Mouse (Mus musculus): ENCODE results near the gene Mgll. TPM values are rescaled to one million over a fixed set of nuclear protein-coding genes. Genes with fewer than 3 reads are reported as not detected.

Gene Mgll
- total RNA-seq, 2 experiments from 2014 or later = 178 to 182 TPM

DNA sequence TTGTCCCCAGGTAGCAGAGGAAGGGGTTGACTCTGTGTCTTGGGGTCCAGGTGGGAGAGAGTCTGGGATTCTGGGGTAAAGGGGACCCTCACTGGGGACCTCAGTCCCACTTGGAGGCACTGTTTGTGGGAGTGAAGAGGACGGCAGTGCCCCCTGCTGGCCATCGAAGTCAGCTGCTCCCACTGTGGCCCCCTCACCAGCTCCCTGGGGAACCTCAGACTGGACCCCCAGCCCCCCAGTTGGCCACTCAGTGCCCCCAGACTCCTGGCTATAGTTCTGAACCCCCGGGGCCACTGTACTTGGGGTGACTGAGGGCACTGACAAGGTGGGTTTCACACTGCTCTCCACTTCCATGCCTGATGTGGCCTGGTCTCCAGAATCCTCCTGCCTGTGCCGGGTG is 125.1 kb downstream of the Mgll start:
- peak; percentile 78 for TF ChIP-seq CTCF (conservative IDR thresholded peaks at IDR 0.05)
- DNase-seq (ENCODE audit: low spot score in 2 of 2) = no peak
- no peak overlapping the region for H3K27ac ChIP-seq
- no peak overlapping the region for H3K4me3 ChIP-seq

DNA sequence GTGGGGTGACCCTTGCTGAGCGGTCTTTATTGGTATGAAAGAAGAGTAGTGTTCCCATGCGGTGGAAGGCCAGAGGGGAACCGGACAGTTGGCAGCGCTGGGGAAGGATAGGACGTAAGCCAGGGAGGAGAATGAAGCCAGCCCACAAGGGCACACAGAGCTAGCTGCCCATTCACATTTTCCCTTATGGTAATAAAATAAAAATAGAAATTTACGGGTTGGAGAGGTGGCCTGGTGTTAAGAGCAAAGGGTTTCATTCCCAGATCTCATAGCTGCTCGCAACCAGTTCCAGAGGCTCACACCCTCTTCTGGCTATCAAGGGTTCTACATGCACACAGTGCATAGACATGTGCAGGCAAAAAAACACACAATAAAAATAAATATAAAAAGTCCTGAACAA is 125.8 kb downstream of the Mgll start:
- TF ChIP-seq CTCF (conservative IDR thresholded peaks at IDR 0.05) = peak; percentile 56
- DNase-seq (ENCODE audit: low spot score in 2 of 2) = no peak
- H3K27ac ChIP-seq = no peak overlapping the region
- H3K4me3 ChIP-seq = no peak overlapping the region

DNA sequence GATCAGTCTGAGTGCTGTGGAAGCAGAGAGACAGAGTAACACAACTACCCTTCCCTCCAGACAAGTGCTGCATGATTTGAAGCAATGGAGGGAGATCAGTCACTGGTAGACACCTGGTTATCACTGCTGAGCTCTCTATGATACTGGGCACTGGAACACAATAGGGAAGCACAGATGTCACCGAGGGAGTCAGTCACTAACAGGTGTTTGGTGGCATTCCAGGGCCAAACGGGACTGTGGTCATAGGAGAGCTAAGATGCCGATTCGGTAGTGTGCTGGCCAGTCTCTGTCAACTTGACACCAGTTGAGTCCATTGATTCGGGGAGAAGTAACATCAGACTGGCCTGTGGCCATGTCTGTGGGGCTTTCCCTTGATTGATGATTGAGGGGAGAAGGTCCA is 130.3 kb downstream of the Mgll start:
- Histone ChIP-seq H3K27ac (no peak overlapping the region), H3K4me3 (no peak overlapping the region)
- TF ChIP-seq CTCF (conservative IDR thresholded peaks at IDR 0.05) = no peak
- DNase-seq (ENCODE audit: low spot score in 2 of 2) = no peak

DNA sequence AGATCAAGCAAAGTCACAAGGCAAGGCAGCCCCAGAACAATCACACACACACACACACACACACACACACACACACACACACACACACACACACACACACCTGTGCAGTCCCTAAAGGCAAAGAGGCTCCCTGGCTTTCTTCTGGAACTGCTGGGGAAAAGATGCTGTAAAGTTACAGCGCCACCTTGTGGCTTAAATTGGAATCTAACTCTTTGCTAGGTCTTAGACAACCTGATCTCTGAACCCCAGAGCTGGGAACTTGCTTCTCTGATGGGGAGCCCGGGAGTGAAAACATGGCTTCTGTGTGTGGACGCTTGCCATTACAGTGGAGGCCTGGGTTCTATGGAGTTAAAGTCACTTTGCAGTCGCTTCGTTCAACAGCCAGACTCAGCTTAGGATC is 131.4 kb downstream of the Mgll start:
- no peak overlapping the region for H3K4me3 ChIP-seq
- peak; percentile 78 for TF ChIP-seq CTCF (conservative IDR thresholded peaks at IDR 0.05)
- no peak overlapping the region for H3K27ac ChIP-seq
- peak; percentile 52 to 79 for DNase-seq (ENCODE audit: low spot score in 2 of 2)

DNA sequence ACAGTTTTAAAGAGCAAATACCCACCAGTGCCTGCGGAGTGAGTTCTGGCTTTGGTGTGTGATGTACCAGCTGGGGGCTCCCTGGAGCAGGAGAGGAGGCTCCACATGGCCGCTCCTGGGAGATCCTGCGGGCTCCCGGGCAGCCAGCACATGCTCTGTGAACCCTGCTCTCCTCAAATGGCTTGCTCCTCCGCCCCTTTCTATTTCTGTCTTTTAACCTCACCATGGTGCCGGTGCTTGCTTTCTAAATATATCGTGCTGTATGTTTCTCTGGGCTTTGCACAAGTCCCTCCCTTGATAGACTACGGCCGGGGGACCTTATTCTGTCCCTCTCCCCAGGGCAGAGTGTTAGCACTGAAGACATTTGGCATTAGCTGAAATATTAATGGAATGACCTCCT is 133.0 kb downstream of the Mgll start:
- Histone ChIP-seq H3K27ac (no peak overlapping the region), H3K4me3 (no peak overlapping the region)
- DNase-seq (ENCODE audit: low spot score in 2 of 2) = no peak
- peak; percentile 61 for TF ChIP-seq CTCF (conservative IDR thresholded peaks at IDR 0.05)

DNA sequence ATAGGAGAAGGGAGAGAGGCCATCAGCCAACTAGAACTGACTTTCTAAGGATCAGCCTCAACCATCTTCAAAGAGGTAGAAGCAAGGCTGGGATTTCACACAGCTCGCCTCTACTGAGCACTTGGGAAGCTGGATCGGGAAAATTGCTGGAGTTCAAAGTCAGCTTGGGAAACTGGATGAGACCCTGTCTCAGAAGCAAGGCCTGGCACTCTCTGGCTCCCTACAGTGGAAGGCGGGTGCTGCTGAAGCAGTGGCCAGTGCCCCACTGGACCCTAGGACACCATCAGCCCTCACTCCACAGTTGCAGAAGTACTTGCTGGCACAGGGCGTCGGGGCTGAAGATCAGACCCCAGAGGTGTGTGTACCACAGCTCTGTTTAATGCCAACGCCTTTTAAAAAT is 133.6 kb downstream of the Mgll start:
- H3K4me3 ChIP-seq = no peak overlapping the region
- no peak for TF ChIP-seq CTCF (conservative IDR thresholded peaks at IDR 0.05)
- no peak for DNase-seq (ENCODE audit: low spot score in 2 of 2)
- H3K27ac ChIP-seq = no peak overlapping the region

DNA sequence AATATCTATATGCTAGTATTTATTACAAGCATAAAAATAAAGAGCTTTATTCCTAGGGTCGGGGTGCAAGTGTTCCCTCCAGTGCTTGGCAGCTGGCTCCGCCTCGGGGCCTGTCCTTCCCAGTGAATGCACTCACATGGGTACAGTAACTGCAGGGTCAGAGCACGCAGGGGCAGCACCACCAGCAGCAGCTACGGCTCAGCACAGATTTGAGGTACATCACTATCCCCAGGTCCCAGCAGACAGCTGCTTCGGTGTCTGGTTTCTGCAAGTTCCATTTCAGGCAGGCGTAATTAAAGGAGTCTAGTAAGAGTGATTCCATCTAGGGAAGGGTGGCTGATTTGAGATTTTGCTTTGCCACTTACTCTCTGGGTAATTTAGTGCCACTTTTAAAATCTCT is 134.1 kb downstream of the Mgll start:
- no peak overlapping the region for H3K27ac ChIP-seq
- no peak for TF ChIP-seq CTCF (conservative IDR thresholded peaks at IDR 0.05)
- H3K4me3 ChIP-seq = no peak overlapping the region
- DNase-seq (ENCODE audit: low spot score in 2 of 2) = no peak

DNA sequence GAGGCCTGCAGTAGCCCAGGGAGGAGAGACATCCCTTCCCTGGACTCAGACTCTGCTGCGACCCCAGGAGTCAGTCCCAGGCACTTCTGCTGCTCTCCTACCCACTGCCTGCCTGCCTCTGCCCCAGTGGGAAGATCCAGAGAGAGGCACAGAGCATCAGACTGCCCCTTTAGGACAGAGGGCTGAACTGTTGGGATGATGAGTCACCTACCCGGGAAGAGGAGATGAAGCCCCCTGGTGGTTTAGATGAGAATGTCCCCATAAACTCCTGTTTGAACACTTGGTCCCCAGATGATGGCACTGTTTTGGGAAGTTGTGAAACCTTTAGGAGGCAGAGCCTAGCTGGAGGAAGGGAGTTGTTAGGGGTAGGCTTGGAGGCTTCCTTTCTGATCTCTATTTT is 136.7 kb downstream of the Mgll start:
- DNase-seq (ENCODE audit: low spot score in 2 of 2) = peak; percentile 39 to 40
- Histone ChIP-seq H3K27ac (no peak overlapping the region), H3K4me3 (no peak overlapping the region)
- peak; percentile 79 for TF ChIP-seq CTCF (conservative IDR thresholded peaks at IDR 0.05)

DNA sequence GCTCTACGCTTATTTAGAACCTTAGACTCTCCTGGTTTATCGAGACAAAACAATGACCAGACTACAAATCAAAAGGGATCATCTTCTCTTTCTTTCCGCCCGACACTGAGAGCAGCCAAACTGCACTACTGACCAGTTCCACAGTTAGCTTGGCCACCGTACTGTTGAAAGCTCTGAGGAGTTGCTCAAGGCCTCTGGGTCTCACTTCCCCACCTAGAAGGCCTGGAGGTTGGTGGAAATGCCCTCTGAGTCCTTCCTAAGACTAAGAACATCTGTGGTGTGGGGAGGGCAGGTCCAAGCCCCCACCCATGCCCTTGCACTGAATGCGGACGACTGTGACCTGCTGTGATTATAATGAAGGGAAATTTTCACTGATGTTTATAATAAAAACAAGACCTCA is 141.5 kb downstream of the Mgll start:
- no peak for DNase-seq (ENCODE audit: low spot score in 2 of 2)
- no peak overlapping the region for H3K4me3 ChIP-seq
- TF ChIP-seq CTCF (conservative IDR thresholded peaks at IDR 0.05) = no peak
- H3K27ac ChIP-seq = no peak overlapping the region

DNA sequence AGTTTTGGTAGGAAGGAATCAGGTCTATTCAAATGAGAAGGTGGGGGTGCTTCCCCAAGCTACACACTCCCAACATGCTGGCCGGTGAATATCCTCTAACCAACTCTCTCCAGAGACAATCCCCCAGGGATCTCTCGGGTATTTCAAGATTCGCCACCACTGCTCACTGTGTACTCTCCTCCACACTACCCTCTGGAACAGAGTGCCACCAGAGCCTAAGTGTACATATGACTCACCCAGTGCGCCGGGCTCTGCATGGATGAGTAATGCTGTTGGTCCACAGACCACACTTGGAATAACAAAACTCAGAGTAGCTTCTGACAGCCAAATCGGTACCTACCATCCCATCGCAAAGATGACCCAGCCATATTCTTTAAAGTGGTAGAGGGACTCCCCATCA is 145.2 kb downstream of the Mgll start:
- no peak for TF ChIP-seq CTCF (conservative IDR thresholded peaks at IDR 0.05)
- Histone ChIP-seq H3K4me3 (no peak overlapping the region), H3K27ac (no peak overlapping the region)
- DNase-seq (ENCODE audit: low spot score in 2 of 2) = no peak

DNA sequence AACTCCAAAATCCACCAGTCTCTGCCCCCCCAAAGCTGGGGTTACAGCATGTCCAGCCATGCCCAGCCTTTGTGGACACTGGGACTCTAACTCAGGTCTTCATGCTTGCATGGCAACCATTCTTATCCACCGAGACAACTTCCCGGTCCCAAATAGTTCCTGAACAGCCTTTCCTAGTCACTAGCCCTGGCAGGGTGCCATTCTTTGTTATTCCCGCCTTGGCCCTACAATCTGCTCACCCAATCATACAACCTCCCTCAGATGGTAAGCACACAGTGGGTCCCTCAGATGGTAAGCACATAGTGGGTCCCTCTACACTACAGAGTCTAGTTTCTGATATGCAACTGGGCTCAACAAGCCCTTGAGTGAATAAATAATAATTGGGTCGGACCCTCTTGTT is 146.4 kb downstream of the Mgll start:
- peak in 1 of 2 experiments; percentile 32 for DNase-seq (ENCODE audit: low spot score in 2 of 2)
- Histone ChIP-seq H3K4me3 (no peak overlapping the region), H3K27ac (no peak overlapping the region)
- no peak for TF ChIP-seq CTCF (conservative IDR thresholded peaks at IDR 0.05)

DNA sequence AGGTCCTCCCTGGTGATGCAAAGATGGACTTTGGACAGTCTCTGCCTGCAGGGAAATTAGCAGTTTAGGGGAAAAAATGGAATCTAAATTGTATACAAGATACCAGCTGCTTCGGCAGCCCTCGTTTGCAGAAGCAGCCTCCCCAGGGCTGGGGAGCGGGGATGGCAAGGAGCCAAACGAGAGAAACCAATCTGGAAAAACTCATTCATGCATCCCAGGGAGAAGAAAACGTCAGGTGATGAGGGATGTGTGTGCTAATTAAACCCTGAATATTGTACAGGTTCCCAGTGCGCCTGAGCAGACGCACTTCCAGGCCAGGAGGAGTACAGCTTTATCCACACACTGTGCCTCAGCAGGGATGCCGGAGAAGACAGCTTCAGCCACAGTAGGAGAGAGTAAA is 147.3 kb downstream of the Mgll start:
- peak; percentile 69 to 77 for DNase-seq (ENCODE audit: low spot score in 2 of 2)
- Histone ChIP-seq H3K27ac (no peak overlapping the region), H3K4me3 (no peak overlapping the region)
- no peak for TF ChIP-seq CTCF (conservative IDR thresholded peaks at IDR 0.05)

DNA sequence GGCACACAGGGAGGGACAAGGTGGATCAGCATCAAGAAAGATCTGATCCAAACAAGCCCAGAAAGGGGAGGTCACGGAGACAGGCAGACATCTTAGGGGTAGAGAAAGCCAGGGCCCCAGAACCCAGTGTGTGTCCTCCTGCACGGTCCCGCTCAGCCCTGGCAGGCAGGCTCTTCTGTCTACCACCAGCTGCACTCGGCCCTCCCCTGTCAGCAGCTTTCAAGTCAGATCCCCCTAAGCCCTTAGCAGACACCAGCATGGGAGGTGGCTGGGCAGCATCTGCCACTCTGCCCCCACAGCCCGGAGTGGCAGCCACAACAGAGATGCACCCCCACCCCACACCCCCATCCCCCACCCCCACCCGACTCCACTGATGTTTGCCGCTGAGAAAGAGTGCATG is 148.6 kb downstream of the Mgll start:
- H3K4me3 ChIP-seq = no peak overlapping the region
- no peak for TF ChIP-seq CTCF (conservative IDR thresholded peaks at IDR 0.05)

DNA sequence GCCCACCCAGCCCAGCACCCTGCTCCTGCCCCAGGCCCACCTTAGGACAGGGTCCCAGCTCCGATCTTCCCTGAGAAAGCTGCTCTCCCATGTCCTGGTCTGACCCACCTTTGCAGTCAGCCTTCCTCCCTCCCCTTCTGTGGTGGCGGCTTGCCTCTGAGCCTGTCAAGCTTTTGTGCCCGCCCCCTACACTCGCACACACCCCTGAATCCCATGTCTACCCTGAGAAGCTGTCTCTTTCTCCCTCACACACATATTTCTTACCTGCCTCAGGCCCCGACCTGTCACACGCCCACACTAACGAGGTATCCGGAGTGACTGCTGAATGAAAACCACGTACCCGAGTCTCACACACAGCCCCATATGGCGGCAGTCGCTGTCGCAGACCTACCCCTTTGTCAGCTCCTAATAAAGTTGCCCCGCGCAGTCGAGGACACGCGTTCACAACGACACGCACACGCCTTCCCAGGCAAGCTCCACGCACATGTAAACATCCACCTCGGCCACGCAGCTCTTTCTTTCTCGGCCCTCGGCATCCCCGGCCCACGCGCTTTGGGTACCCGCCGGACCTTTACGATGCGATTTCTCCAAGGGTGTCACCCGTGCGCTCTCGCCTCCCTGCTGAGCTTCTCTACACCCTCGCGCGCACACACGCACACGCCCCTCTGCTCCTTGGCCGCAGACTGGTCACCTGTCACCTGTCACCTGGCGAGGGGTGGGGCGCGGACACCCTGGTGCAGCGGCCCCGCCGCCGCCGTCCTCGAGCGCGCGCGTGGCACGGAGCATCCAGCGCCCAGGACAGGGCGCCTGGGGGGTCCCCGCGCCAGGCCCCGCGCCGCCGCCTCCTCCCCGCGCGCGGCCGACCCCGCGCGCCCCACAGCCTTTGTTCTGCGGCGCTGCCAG is 150.0 kb downstream of the Mgll start:
- Histone ChIP-seq H3K27ac (peak overlapping the region; percentile 69), H3K4me3 (peak overlapping the region; percentile 63)
- DNase-seq (ENCODE audit: low spot score in 2 of 2) = peak in 1 of 2 experiments; percentile 33
- no peak for TF ChIP-seq CTCF (conservative IDR thresholded peaks at IDR 0.05)

More for the DNA sequence above, 148.6 kb downstream of the Mgll start:
- DNase-seq (ENCODE audit: low spot score in 2 of 2) = no peak
- no peak overlapping the region for H3K27ac ChIP-seq
